Mouse (Mus musculus) cerebellum, adult 2 months (tissue): ENCODE measurements at regions not wholly inside any gene's neighbourhood (a gene's known extent, or its start where the extent isn't known, plus 50 kb on each side); places are given as distances from the start of the nearest gene placed in this dataset.

Experiments
- DNase-seq, 2 experiments: peaks; one replicate each; pipeline ENCODE4 v3.0.0; 2021
- H3K27ac ChIP-seq: fragments of 200-500 bp; 2 replicates; pipeline ENCODE4 v1.5.1; 2012; ENCODE audit warnings: low read length, control low read depth, inconsistent platforms; ENCODE audit not compliant: insufficient read depth
- H3K27me3 ChIP-seq: fragments of 200-500 bp; 2 replicates; pipeline ENCODE4 v1.6.1; 2012; ENCODE audit warnings: inconsistent platforms, mild to moderate bottlenecking, low read length, moderate library complexity; ENCODE audit not compliant: control insufficient read depth, insufficient read depth
- H3K4me1 ChIP-seq: fragments of 200-500 bp; 2 replicates; pipeline ENCODE4 v1.6.1; 2011; ENCODE audit warnings: low read length; ENCODE audit not compliant: control insufficient read depth, insufficient read depth
- H3K4me3 ChIP-seq: fragments of 200-500 bp; replicated peaks from 2 replicates; pipeline ENCODE3; 2011; ENCODE audit warnings: mild to moderate bottlenecking, low read depth, low read length, control low read depth; ENCODE audit not compliant: insufficient read depth
- CTCF ChIP-seq: fragments of 200-500 bp; IDR thresholded peaks from 2 replicates; pipeline ENCODE4 v1.5.1; 2011; ENCODE audit warnings: low read depth, mild to moderate bottlenecking, control low read depth, low read length, moderate library complexity, borderline replicate concordance; ENCODE audit not compliant: insufficient read depth
- POLR2A ChIP-seq: fragments of 200-500 bp; IDR thresholded peaks from 2 replicates; pipeline ENCODE4 v1.6.1; 2011; ENCODE audit warnings: low read length, control low read depth, borderline replicate concordance; ENCODE audit not compliant: insufficient read depth
- WGBS: fragments of 180-500 bp; shearing (Covaris S2); methylation state at CpG from one replicate; pipeline ENCODE4 v1.1.7; 2018; 5-methylcytosine and 5-hydroxymethylcytosine counted together

- no peak overlapping the region for H3K27ac ChIP-seq
- H3K4me3 ChIP-seq = no peak overlapping the region
- WGBS = 72% methylated on average over 2 of the region's 2 CpGs
- TF ChIP-seq POLR2A = no peak
- TF ChIP-seq CTCF = no peak
- no peaks in the 10 kb centered on the region for H3K4me1 ChIP-seq
- H3K27me3 ChIP-seq = no peaks in the 10 kb centered on the region
- DNase-seq = no peak
Observed at GRCm38 (mm10) chr15:5537432-5537831, 293.4 kb upstream of the Ptger4 start.

GRCm38 (mm10) chr15:5539301-5539928 lies 295.4 kb upstream of the Ptger4 start:
- TF ChIP-seq POLR2A (no peak), CTCF (no peak)
- WGBS = 85% methylated on average over 4 of the region's 4 CpGs
- H3K27ac ChIP-seq = no peak overlapping the region
- no peaks in the 10 kb centered on the region for H3K27me3 ChIP-seq
- no peaks in the 10 kb centered on the region for H3K4me1 ChIP-seq
- DNase-seq = no peak
- no peak overlapping the region for H3K4me3 ChIP-seq

GRCm38 (mm10) chr15:5554526-5554925 lies 310.5 kb upstream of the Ptger4 start:
- TF ChIP-seq POLR2A (no peak), CTCF (no peak)
- DNase-seq = no peak
- H3K27me3 ChIP-seq = no peaks in the 10 kb centered on the region
- H3K4me1 ChIP-seq = no peaks in the 10 kb centered on the region
- H3K4me3 ChIP-seq = no peak overlapping the region
- H3K27ac ChIP-seq = no peak overlapping the region
- 82% methylated on average over 4 of the region's 4 CpGs for WGBS

GRCm38 (mm10) chr15:5554926-5555325 lies 310.9 kb upstream of the Ptger4 start:
- TF ChIP-seq POLR2A (no peak), CTCF (no peak)
- H3K4me3 ChIP-seq = no peak overlapping the region

GRCm38 (mm10) chr15:5555381-5556066 lies 311.5 kb upstream of the Ptger4 start:
- H3K27me3 ChIP-seq = no peaks in the 10 kb centered on the region
- H3K4me1 ChIP-seq = no peaks in the 10 kb centered on the region
- DNase-seq = no peak
- no peak overlapping the region for H3K27ac ChIP-seq
- WGBS = 49% methylated on average over 7 of the region's 7 CpGs
- TF ChIP-seq CTCF = no peak
- no peak for TF ChIP-seq POLR2A
- no peak overlapping the region for H3K4me3 ChIP-seq

More at GRCm38 (mm10) chr15:5554926-5555325, 310.9 kb upstream of the Ptger4 start:
- 74% methylated on average over 4 of the region's 4 CpGs for WGBS
- H3K27me3 ChIP-seq = no peaks in the 10 kb centered on the region
- no peak overlapping the region for H3K27ac ChIP-seq
- DNase-seq = no peak
- no peaks in the 10 kb centered on the region for H3K4me1 ChIP-seq

GRCm38 (mm10) chr15:5561783-5562182 lies 317.8 kb upstream of the Ptger4 start:
- no peak overlapping the region for H3K27ac ChIP-seq
- no peak for DNase-seq
- 89% methylated on average over 4 of the region's 4 CpGs for WGBS
- TF ChIP-seq CTCF (no peak), POLR2A (no peak)
- H3K4me3 ChIP-seq = no peak overlapping the region
- H3K27me3 ChIP-seq = no peaks in the 10 kb centered on the region
- H3K4me1 ChIP-seq = no peaks in the 10 kb centered on the region

- Histone ChIP-seq H3K4me3 (no peak overlapping the region), H3K4me1 (no peaks in the 10 kb centered on the region), H3K27ac (no peak overlapping the region), H3K27me3 (no peaks in the 10 kb centered on the region)
- no peak for DNase-seq
- no peak for TF ChIP-seq POLR2A
- TF ChIP-seq CTCF = no peak
Observed at GRCm38 (mm10) chr15:5574366-5574765, 330.4 kb upstream of the Ptger4 start.

GRCm38 (mm10) chr15:5579559-5579958 lies 335.6 kb upstream of the Ptger4 start:
- DNase-seq = no peak
- 78% methylated on average over 2 of the region's 2 CpGs for WGBS
- Histone ChIP-seq H3K4me1 (no peaks in the 10 kb centered on the region), H3K27ac (no peak overlapping the region), H3K4me3 (no peak overlapping the region), H3K27me3 (no peaks in the 10 kb centered on the region)
- TF ChIP-seq CTCF (no peak), POLR2A (no peak)
